Mouse (Mus musculus): ENCODE results near the gene AU022252.

DNA sequence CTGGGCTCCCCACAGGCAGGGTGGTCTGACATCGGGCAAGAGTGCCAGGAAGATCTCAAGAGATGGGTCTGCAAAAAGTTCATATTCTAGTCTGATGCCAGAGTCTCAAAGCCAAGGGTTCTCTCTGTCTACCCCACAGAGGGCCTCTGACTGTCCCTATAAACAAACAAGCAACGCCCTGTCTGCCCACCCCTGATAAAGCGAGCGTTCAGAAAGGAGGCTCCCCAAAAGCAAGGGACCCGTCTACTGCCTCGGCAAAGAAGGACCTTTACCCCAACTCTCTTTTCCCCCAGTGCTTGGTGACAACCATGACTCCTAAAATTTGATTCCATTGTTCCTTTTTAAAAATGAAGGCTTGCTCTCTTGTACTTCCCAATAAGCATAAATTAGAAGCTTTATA, 42.6 kb downstream of the AU022252 start, which contains the start of gene Ermap:
- TF ChIP-seq CTCF (IDR thresholded peaks at IDR 0.05; ENCODE audit: control insufficient read depth, insufficient read depth, insufficient read length), result no peak
- no peak for TF ChIP-seq MAX (IDR thresholded peaks at IDR 0.05)

Measured in C2C12 (cell line).